Mouse (Mus musculus) MEL (cell line): ENCODE measurements around the gene Zdhhc4. TPM values are rescaled to one million over a fixed set of nuclear protein-coding genes. Genes with fewer than 3 reads are reported as not detected.

ENCODE experiments used
- DNase-seq: peaks from one replicate; pipeline ENCODE4 v3.0.0; 2011; ENCODE audit warnings: low read depth, low spot score
- H3K27ac ChIP-seq: 2 replicates; pipeline ENCODE4 v1.5.1; 2012; ENCODE audit warnings: low read depth, mild to moderate bottlenecking, control low read depth, low read length, moderate library complexity; ENCODE audit not compliant: control insufficient read depth
- H3K27me3 ChIP-seq, 2 experiments: fragments of 150-350 bp in 1 of 2; sonication (generic) in 1 of 2; 2 replicates each; pipeline ENCODE4 v1.6.1; 2012; ENCODE audit warnings: low read length in 2 of 2, mild to moderate bottlenecking in 2 of 2, improper control_type of control experiment in 1 of 2, moderate library complexity in 1 of 2; ENCODE audit not compliant: insufficient read depth in 2 of 2, control insufficient read depth in 1 of 2
- H3K36me3 ChIP-seq, 2 experiments: 2 replicates each; pipeline ENCODE4 v1.6.1; 2012 to 2014; ENCODE audit warnings: low read length in 2 of 2, improper control_type of control experiment in 1 of 2, inconsistent platforms in 1 of 2, mild to moderate bottlenecking in 1 of 2; ENCODE audit not compliant: insufficient read depth in 2 of 2, control insufficient read depth in 1 of 2
- H3K4me1 ChIP-seq, 2 experiments: fragments of 150-350 bp in 1 of 2; sonication (generic) in 1 of 2; 2 replicates each; pipeline ENCODE4 v1.6.1; 2012; ENCODE audit warnings: low read length in 2 of 2, improper control_type of control experiment in 1 of 2, mild to moderate bottlenecking in 1 of 2; ENCODE audit not compliant: insufficient read depth in 2 of 2, control insufficient read depth in 1 of 2
- H3K4me3 ChIP-seq, 2 experiments: fragments of 150-350 bp in 1 of 2; sonication (generic) in 1 of 2; 2 replicates each; pipeline ENCODE4 v1.5.1; 2012; ENCODE audit warnings: low read depth in 2 of 2, low read length in 2 of 2, mild to moderate bottlenecking in 2 of 2, moderate library complexity in 2 of 2, control low read depth in 1 of 2, improper control_type of control experiment in 1 of 2; ENCODE audit not compliant: control insufficient read depth in 1 of 2, insufficient read depth in 1 of 2
- H3K79me2 ChIP-seq: 2 replicates; pipeline ENCODE4 v1.6.1; 2012; ENCODE audit warnings: mild to moderate bottlenecking, low read length, moderate library complexity; ENCODE audit not compliant: control insufficient read depth, poor library complexity, insufficient read depth
- H3K9ac ChIP-seq: 2 replicates; pipeline ENCODE4 v1.6.1; 2012; ENCODE audit warnings: low read depth, mild to moderate bottlenecking, control low read depth, low read length, moderate library complexity; ENCODE audit not compliant: control insufficient read depth, poor library complexity, severe bottlenecking
- H3K9me3 ChIP-seq: fragments of 150-350 bp; sonication (generic); replicated peaks from 2 replicates; pipeline ENCODE4 v1.6.1; 2012; ENCODE audit warnings: mild to moderate bottlenecking, low read length, improper control_type of control experiment, moderate library complexity; ENCODE audit not compliant: insufficient read depth
- BHLHE40 ChIP-seq: IDR thresholded peaks from 2 replicates; pipeline ENCODE4 v1.6.1; 2012; ENCODE audit warnings: low read depth, mild to moderate bottlenecking, inconsistent platforms, low read length, improper control_type of control experiment, borderline replicate concordance
- CHD1 ChIP-seq: IDR thresholded peaks from 2 replicates; pipeline ENCODE4 v1.6.1; 2012; ENCODE audit warnings: low read depth, mild to moderate bottlenecking, inconsistent platforms, low read length, improper control_type of control experiment
- CTCF ChIP-seq, 3 experiments: IDR thresholded peaks in 2 of 3; conservative IDR thresholded peaks in 1 of 3; 2 replicates each; pipeline ENCODE4 v1.5.1; 2011 to 2012; ENCODE audit warnings: low read length in 3 of 3, low read depth in 2 of 3, mild to moderate bottlenecking in 2 of 3, improper control_type of control experiment in 1 of 3, inconsistent platforms in 1 of 3, mixed read lengths in 1 of 3, moderate library complexity in 1 of 3; ENCODE audit not compliant: control insufficient read depth in 1 of 3, insufficient read depth in 1 of 3, poor library complexity in 1 of 3, severe bottlenecking in 1 of 3
- EP300 ChIP-seq, 2 experiments: IDR thresholded peaks; 2 replicates each; pipeline ENCODE4 v1.6.1; 2011; ENCODE audit warnings: improper control_type of control experiment in 2 of 2, low read length in 2 of 2, low read depth in 1 of 2, mild to moderate bottlenecking in 1 of 2
- ETS1 ChIP-seq: IDR thresholded peaks from 2 replicates; pipeline ENCODE4 v1.6.1; 2012; ENCODE audit warnings: low read depth, mild to moderate bottlenecking, inconsistent platforms, low read length, improper control_type of control experiment, moderate library complexity
- GABPA ChIP-seq: IDR thresholded peaks from 2 replicates; pipeline ENCODE4 v1.6.1; 2012; ENCODE audit warnings: low read depth, mild to moderate bottlenecking, inconsistent platforms, low read length, improper control_type of control experiment, moderate library complexity
- HCFC1 ChIP-seq: IDR thresholded peaks from 2 replicates; pipeline ENCODE4 v1.6.1; 2012; ENCODE audit warnings: low read depth, mild to moderate bottlenecking, inconsistent platforms, low read length, improper control_type of control experiment, moderate library complexity
- MAFK ChIP-seq: IDR thresholded peaks from 2 replicates; pipeline ENCODE4 v1.6.1; 2011; ENCODE audit warnings: low read depth, mild to moderate bottlenecking, low read length, improper control_type of control experiment, borderline replicate concordance
- MEF2A ChIP-seq: IDR thresholded peaks from 2 replicates; pipeline ENCODE4 v1.6.1; 2014; ENCODE audit warnings: low read depth, mild to moderate bottlenecking, inconsistent platforms, low read length, improper control_type of control experiment; ENCODE audit not compliant: poor library complexity, insufficient replicate concordance, severe bottlenecking; ENCODE audit errors: extremely low read depth
- MXI1 ChIP-seq: IDR thresholded peaks from 2 replicates; pipeline ENCODE4 v1.6.1; 2011; ENCODE audit warnings: mild to moderate bottlenecking, low read depth, low read length, improper control_type of control experiment
- MYB ChIP-seq: IDR thresholded peaks from 2 replicates; pipeline ENCODE4 v1.6.1; 2011; ENCODE audit warnings: mild to moderate bottlenecking, low read depth, low read length, improper control_type of control experiment
- MYC ChIP-seq: IDR thresholded peaks from 2 replicates; pipeline ENCODE4 v1.6.1; 2011; ENCODE audit warnings: low read depth, mild to moderate bottlenecking, low read length, improper control_type of control experiment, moderate library complexity
- NELFE ChIP-seq: IDR thresholded peaks from 2 replicates; pipeline ENCODE4 v1.6.1; 2011; ENCODE audit warnings: low read depth, low read length, improper control_type of control experiment
- POLR2A ChIP-seq, 2 experiments: IDR thresholded peaks; 2 replicates each; pipeline ENCODE4 v1.6.1; 2011 to 2012; ENCODE audit warnings: low read length in 2 of 2, mild to moderate bottlenecking in 2 of 2, control low read depth in 1 of 2, improper control_type of control experiment in 1 of 2, low read depth in 1 of 2, moderate library complexity in 1 of 2; ENCODE audit not compliant: control insufficient read depth in 1 of 2, insufficient read depth in 1 of 2, poor library complexity in 1 of 2
- POLR2AphosphoS2 ChIP-seq: IDR thresholded peaks from 2 replicates; pipeline ENCODE4 v1.6.1; 2011; ENCODE audit warnings: low read length, improper control_type of control experiment
- POLR2AphosphoS5 ChIP-seq: IDR thresholded peaks from 2 replicates; pipeline ENCODE4 v1.6.1; 2012; ENCODE audit warnings: low read depth, borderline replicate concordance, mild to moderate bottlenecking, inconsistent platforms, low read length, moderate library complexity, mixed read lengths
- RCOR1 ChIP-seq: IDR thresholded peaks from 2 replicates; pipeline ENCODE4 v1.6.1; 2012; ENCODE audit warnings: low read depth, mild to moderate bottlenecking, inconsistent platforms, low read length, improper control_type of control experiment
- SIN3A ChIP-seq: IDR thresholded peaks from 2 replicates; pipeline ENCODE4 v1.6.1; 2012; ENCODE audit warnings: low read length, improper control_type of control experiment, inconsistent platforms
- SMC3 ChIP-seq: IDR thresholded peaks from 2 replicates; pipeline ENCODE4 v1.6.1; 2011; ENCODE audit warnings: low read depth, low read length, improper control_type of control experiment
- TBP ChIP-seq: IDR thresholded peaks from 2 replicates; pipeline ENCODE4 v1.8.0; 2011; ENCODE audit warnings: low read depth, low read length, improper control_type of control experiment
- USF1 ChIP-seq: IDR thresholded peaks from 2 replicates; pipeline ENCODE4 v1.6.1; 2014; ENCODE audit warnings: low read depth, mild to moderate bottlenecking, inconsistent platforms, low read length, improper control_type of control experiment, moderate library complexity
- ZC3H11A ChIP-seq: IDR thresholded peaks from 2 replicates; pipeline ENCODE4 v1.6.1; 2012; ENCODE audit warnings: low read depth, mild to moderate bottlenecking, inconsistent platforms, low read length, improper control_type of control experiment
- polyA plus RNA-seq, 2 experiments: library from polyadenylated mRNA; stranded (reverse) in 1 of 2; unstranded in 1 of 2; fragments of >175 nt in 1 of 2; fragments of >200 nt in 1 of 2; gene quantifications; 2 replicates each; pipeline versions ENCODE4 v1.2.1 to v1.2.4; 2012; ENCODE audit warnings: low replicate concordance in 2 of 2, low read depth in 1 of 2; ENCODE audit not compliant: insufficient read length in 2 of 2, insufficient read depth in 1 of 2, missing spikeins in 1 of 2
- total RNA-seq: library from RNA; depleted of rRNA; stranded (reverse); fragments of 300-350 nt; gene quantifications from 2 replicates; pipeline ENCODE4 v1.2.3, GENCODE M21; 2012

Gene Zdhhc4
- total and polyA plus RNA-seq, 3 experiments, result 17.6 to 62.1 TPM; not detected in 1

DNA sequence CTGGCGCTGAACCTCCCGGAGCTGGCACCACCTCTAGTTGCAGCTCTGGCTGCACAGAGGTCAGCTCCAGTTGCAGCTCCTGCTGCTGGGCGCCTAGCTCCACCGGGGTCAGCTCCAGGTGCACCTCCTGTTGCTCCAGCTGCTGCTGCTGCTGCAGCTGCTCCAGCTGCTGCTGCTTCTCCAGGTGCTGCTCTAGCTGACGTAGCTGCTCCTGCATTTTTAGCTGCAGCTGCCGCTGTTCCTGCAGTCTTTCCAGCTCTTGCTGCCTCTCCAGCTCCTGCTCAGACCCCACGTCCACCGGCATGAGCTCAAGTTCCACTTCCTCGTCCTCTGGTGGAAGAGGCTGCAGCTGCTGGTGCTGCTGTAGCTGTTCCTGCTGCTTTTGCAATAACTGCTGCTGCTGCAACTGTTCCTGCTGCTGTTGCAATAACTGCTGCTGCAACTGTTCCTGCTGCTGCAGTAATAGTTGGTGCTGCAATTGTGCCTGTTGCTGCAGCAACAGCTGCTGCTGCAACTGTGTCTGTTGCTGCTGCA, 40.6 kb downstream of the Zdhhc4 start:
- Histone ChIP-seq H3K27me3 (no peaks in the 10 kb centered on the region), H3K9ac (no peak overlapping the region), H3K4me3 (no peak overlapping the region), H3K27ac (no peak overlapping the region), H3K79me2 (no peaks in the 10 kb centered on the region), H3K9me3 (no peaks in the 10 kb centered on the region), H3K36me3 (no peaks in the 10 kb centered on the region), H3K4me1 (no peaks in the 10 kb centered on the region)
- no peak for DNase-seq
- no peak for TF ChIP-seq POLR2A (IDR thresholded peaks at IDR 0.05; ENCODE audit: control insufficient read depth in 1 of 2, insufficient read depth in 1 of 2, low read depth in 1 of 2, low read length in 2 of 2, poor library complexity in 1 of 2)
- TF ChIP-seq EP300 (IDR thresholded peaks at IDR 0.05; ENCODE audit: low read depth in 1 of 2, low read length in 2 of 2), result no peak
- TF ChIP-seq SMC3, result no peak
- no peak for TF ChIP-seq MAFK
- TF ChIP-seq POLR2AphosphoS5, result no peak
- TF ChIP-seq POLR2AphosphoS2, result no peak
- no peak for TF ChIP-seq SIN3A
- TF ChIP-seq USF1, result no peak
- no peak for TF ChIP-seq CHD1
- no peak for TF ChIP-seq ETS1
- no peak for TF ChIP-seq CTCF (IDR thresholded peaks at IDR 0.05 in 2 of 3, conservative IDR thresholded peaks at IDR 0.05 in 1 of 3; ENCODE audit: control insufficient read depth in 1 of 3, insufficient read depth in 1 of 3, low read depth in 2 of 3, low read length in 3 of 3, poor library complexity in 1 of 3, severe bottlenecking in 1 of 3)
- no peak for TF ChIP-seq TBP
- TF ChIP-seq HCFC1, result no peak
- TF ChIP-seq MYC, result no peak
- TF ChIP-seq NELFE, result no peak
- no peak for TF ChIP-seq MEF2A
- TF ChIP-seq ZC3H11A, result no peak

DNA sequence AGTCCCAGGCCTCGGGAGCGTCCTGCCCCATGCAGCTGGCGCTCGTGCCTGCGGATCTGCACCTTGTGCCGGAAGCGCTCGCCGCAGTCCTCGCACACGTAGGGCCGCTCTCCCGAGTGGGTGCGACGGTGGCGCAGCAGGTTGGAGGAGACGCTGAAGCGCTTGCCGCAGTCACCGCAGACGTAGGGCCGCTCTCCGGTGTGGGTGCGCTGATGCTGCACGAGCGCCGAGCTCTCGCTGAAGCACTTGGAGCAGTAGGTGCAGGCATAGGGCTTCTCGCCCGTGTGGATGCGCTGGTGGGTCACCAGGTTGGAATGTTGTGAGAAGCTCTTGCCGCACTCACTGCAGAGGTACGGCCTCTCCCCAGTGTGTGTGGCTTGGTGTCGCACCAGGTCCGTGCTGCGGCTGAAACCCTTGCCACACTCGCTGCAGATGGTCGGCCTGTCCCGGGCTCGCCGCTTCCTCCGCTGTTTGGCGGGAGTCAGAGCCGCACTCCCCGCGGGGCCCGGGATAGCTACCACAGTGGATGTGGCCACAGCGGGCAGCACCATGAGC, 41.2 kb downstream of the Zdhhc4 start:
- TF ChIP-seq MYB, result no peak
- no peak for TF ChIP-seq BHLHE40
- TF ChIP-seq GABPA, result no peak
- TF ChIP-seq POLR2AphosphoS2, result no peak
- no peak for TF ChIP-seq EP300 (IDR thresholded peaks at IDR 0.05; ENCODE audit: low read depth in 1 of 2, low read length in 2 of 2)
- TF ChIP-seq MXI1, result no peak
- TF ChIP-seq POLR2AphosphoS5, result no peak
- no peak for TF ChIP-seq RCOR1
- TF ChIP-seq SIN3A, result no peak
- no peak overlapping the region for H3K4me3 ChIP-seq
- no peak for DNase-seq
- no peak overlapping the region for H3K27ac ChIP-seq
- no peaks in the 10 kb centered on the region for H3K79me2 ChIP-seq
- no peaks in the 10 kb centered on the region for H3K4me1 ChIP-seq
- no peak overlapping the region for H3K9ac ChIP-seq
- no peaks in the 10 kb centered on the region for H3K9me3 ChIP-seq
- H3K36me3 ChIP-seq, result no peaks in the 10 kb centered on the region
- no peaks in the 10 kb centered on the region for H3K27me3 ChIP-seq
